Mouse (Mus musculus) naive thymus-derived CD4-positive, alpha-beta T cell, adult 5 months (primary cell): ENCODE measurements around the gene Smpd4. TPM values are rescaled to one million over a fixed set of nuclear protein-coding genes. Genes with fewer than 3 reads are reported as not detected.

Experiments used
- polyA plus RNA-seq: library from polyadenylated mRNA; unstranded; fragments of 100-300 nt; shearing (Covaris generic); gene quantifications from one replicate; pipeline ENCODE4 v1.2.1, GENCODE M21; 2017

Gene Smpd4
- polyA plus RNA-seq, result 19.5 TPM

GRCm38 (mm10) chr16:17619198-17620105 lies at the start of gene Smpd4:
TSS of gene Smpd4 (plus strand) at chr16:17619354.

GRCm38 (mm10) chr16:17583064-17583463 lies 36.1 kb upstream of the Smpd4 start, which contains the start of gene Slc7a4:
TSS of gene Slc7a4 (minus strand) at chr16:17583214.

DNA sequence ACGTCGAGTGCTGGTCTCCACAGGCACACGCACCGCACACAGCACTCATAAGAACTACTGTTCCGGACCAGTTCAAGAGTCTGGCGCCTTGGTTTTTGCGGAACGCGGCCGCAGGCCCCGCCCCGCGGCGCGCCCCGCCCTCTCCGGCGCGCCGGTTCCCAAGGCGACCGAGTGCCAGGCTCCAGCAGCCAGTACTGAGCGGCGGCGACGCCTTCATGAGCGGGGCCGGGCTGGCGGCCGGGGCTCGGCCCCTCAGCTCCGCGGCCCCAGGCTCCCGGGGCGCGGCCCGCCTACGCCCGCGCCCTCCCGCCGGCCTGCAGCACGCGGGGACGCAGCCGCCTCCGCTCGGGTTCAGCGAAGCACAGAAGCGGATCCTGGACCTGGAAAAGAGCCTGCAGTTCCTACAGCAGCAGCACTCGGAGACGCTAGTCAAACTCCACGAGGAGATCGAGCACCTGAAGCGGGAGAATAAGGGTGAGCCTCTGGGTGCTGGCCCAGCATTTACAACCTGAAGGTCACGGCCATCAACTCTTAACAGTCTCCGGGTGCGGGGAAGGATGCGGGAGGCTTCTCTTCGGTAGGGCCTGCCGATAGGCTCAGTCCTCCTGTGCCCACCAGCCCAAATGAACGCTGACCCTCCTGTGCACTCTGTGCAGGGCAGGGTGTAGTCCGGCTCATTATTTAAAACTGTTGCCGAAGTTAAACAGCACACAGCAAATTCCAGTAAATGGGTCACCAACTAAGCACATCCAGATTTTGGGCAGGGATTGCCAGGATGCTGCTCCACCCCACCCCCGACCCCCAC lies 27.4 kb downstream of the Smpd4 start, which contains the start of gene Ccdc74a:
Ccdc74a (plus strand) TSS at position 161 of the 805 bp plus-strand sequence.

Other genes starting within 250 kb of the Smpd4 start
- 18.1 TPM for gene Snap29, start 213.4 kb upstream of the Smpd4 start, polyA plus RNA-seq
- gene Pi4ka, start 213.0 kb upstream of the Smpd4 start, polyA plus RNA-seq, result 79.1 TPM
- gene Crkl, start 167.4 kb upstream of the Smpd4 start, polyA plus RNA-seq, result 64.9 TPM
- gene Aifm3, start 129.7 kb upstream of the Smpd4 start, polyA plus RNA-seq, result not detected
- gene Lztr1, start 110.7 kb upstream of the Smpd4 start, polyA plus RNA-seq, result 34.0 TPM
- gene Thap7, start 88.2 kb upstream of the Smpd4 start, polyA plus RNA-seq, result 61.2 TPM
- not detected for gene Lrrc74b, start 58.1 kb upstream of the Smpd4 start, polyA plus RNA-seq
- gene P2rx6, start 57.5 kb upstream of the Smpd4 start, polyA plus RNA-seq, result not detected
- 1.6 TPM for gene Slc7a4, start 36.1 kb upstream of the Smpd4 start, polyA plus RNA-seq
- not detected for gene Ccdc74a, start 27.1 kb downstream of the Smpd4 start, polyA plus RNA-seq
- 129 TPM for gene Med15, start 113.5 kb downstream of the Smpd4 start, polyA plus RNA-seq
- 18.9 TPM for gene Klhl22, start 140.3 kb downstream of the Smpd4 start, polyA plus RNA-seq
- not detected for gene Scarf2, start 177.9 kb downstream of the Smpd4 start, polyA plus RNA-seq
- gene B830017H08Rik, start 213.8 kb downstream of the Smpd4 start, polyA plus RNA-seq, result not detected
- gene Car15, start 219.0 kb downstream of the Smpd4 start, polyA plus RNA-seq, result 3.7 TPM